Mouse (Mus musculus) midbrain, embryonic 12.5 days (tissue): ENCODE results near the gene Timp1. TPM values are rescaled to one million over a fixed set of nuclear protein-coding genes. Genes with fewer than 3 reads are reported as not detected.

Source experiments
- microRNA-seq: library from miRNA; unstranded; fragments of <30 nt; microRNA quantifications from one replicate; pipeline ENCODE4, GENCODE M21; 2017
- polyA plus RNA-seq: library from polyadenylated mRNA; unstranded; fragments of >200 nt; fragmentation: Nextera tagmentation; extraction: Ambion mirVana; gene quantifications from 2 replicates; pipeline ENCODE4 v1.2.1, GENCODE M21; 2016

Timp1 gene
- polyA plus RNA-seq, 1 experiment from 2014 or later = 7.9 TPM

Small RNA genes within 50 kb of the gene (microRNA-seq; reads per million reads assigned to microRNA genes)
- gene Gm24824 (not detected), gene Mir5617 (not detected)

Other genes with a start within 250 kb of the Timp1 start
- 372 and 374 TPM in 2 replicates for gene Uba1, start 211.8 kb upstream of the Timp1 start, polyA plus RNA-seq
- gene Cdk16, start 182.2 kb upstream of the Timp1 start, polyA plus RNA-seq = 136 and 150 TPM in 2 replicates
- gene Usp11, start 166.3 kb upstream of the Timp1 start, polyA plus RNA-seq = 85.7 and 86.4 TPM in 2 replicates
- gene Araf, start 72.4 kb upstream of the Timp1 start, polyA plus RNA-seq = 141 and 145 TPM in 2 replicates
- gene Syn1, start 50.8 kb downstream of the Timp1 start, polyA plus RNA-seq = 18.5 and 23.4 TPM in 2 replicates
- 4.5 and 5.3 TPM in 2 replicates for gene Cfp, start 61.4 kb downstream of the Timp1 start, polyA plus RNA-seq
- 15.9 and 19.6 TPM in 2 replicates for gene Elk1, start 80.4 kb downstream of the Timp1 start, polyA plus RNA-seq
- gene Uxt, start 91.9 kb downstream of the Timp1 start, polyA plus RNA-seq = 58.2 and 66.4 TPM in 2 replicates
- gene Zfp182, start 192.2 kb downstream of the Timp1 start, polyA plus RNA-seq = 9.0 and 9.4 TPM in 2 replicates
- gene Spaca5, start 198.2 kb downstream of the Timp1 start, polyA plus RNA-seq = not detected in 2 replicates
- 2.9 and 3.3 TPM in 2 replicates for gene Zfp300, start 219.4 kb downstream of the Timp1 start, polyA plus RNA-seq
- not detected in 2 replicates for gene Ssxa1, start 245.7 kb downstream of the Timp1 start, polyA plus RNA-seq